Mouse (Mus musculus): Measurements from ENCODE around the gene Mark2. TPM values are rescaled to one million over a fixed set of nuclear protein-coding genes. Genes with fewer than 3 reads are reported as not detected.

The Mark2 gene
- polyA plus RNA-seq, 1 experiment from 2014 or later: 58.4 TPM

GRCm38 (mm10) chr19:7236011-7236410 lies 105.6 kb downstream of the Mark2 start:
- no peak overlapping the region for H3K4me3 ChIP-seq (ENCODE audit: low read depth, low read length)
- H3K4me2 ChIP-seq (ENCODE audit: low read depth): no peak overlapping the region
- no peaks in the 10 kb centered on the region for H3K9me3 ChIP-seq (ENCODE audit: control insufficient read depth, low read length)
- peaks cover 10% of the 10 kb centered on the region for H3K4me1 ChIP-seq (ENCODE audit: control insufficient read depth, insufficient read depth, low read length)
- H3K27me3 ChIP-seq (ENCODE audit: control insufficient read depth, insufficient read depth, low read length): no peaks in the 10 kb centered on the region
- WGBS: 94% methylated on average over 2 of the region's 2 CpGs
- H3K36me3 ChIP-seq (ENCODE audit: control insufficient read depth, insufficient read depth, low read length): peaks cover 4% of the 10 kb centered on the region; the same call in 1 of the 2 replicates
- no peak overlapping the region for H3K27ac ChIP-seq (ENCODE audit: low read depth, low read length)
- H3K9ac ChIP-seq (ENCODE audit: low read length): no peak overlapping the region
- DNase-seq (ENCODE audit: low spot score): no peak
- ATAC-seq (ENCODE audit: insufficient read depth, low FRiP score, low TSS enrichment): no peak

DNA sequence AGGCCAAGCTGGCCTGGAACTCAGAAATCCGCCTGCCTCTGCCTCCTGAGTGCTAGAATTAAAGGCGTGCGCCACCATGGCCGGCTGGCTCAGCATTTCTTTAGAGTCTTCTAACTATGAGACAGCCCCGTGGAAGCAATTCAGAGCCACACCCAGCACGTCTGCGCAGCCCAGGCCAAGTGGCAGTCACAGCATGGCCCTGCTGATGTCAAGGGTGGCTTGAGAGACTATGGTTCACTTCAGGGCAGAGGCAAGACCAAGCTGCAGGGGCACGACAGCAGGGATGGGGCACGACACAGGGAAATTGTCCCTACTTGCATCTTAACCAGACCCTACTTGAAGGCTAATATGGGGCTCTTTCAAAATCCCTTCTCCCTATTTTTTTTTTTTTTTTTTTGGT lies 106.2 kb downstream of the Mark2 start:
- peaks cover 4% of the 10 kb centered on the region; the same call in 1 of the 2 replicates for H3K36me3 ChIP-seq (ENCODE audit: control insufficient read depth, insufficient read depth, low read length)
- no peaks in the 10 kb centered on the region for H3K9me3 ChIP-seq (ENCODE audit: control insufficient read depth, low read length)
- peaks cover 9% of the 10 kb centered on the region for H3K4me1 ChIP-seq (ENCODE audit: control insufficient read depth, insufficient read depth, low read length)
- H3K9ac ChIP-seq (ENCODE audit: low read length): no peak overlapping the region
- no peak overlapping the region for H3K4me3 ChIP-seq (ENCODE audit: low read depth, low read length)
- H3K4me2 ChIP-seq (ENCODE audit: low read depth): no peak overlapping the region
- no peak for ATAC-seq (ENCODE audit: insufficient read depth, low FRiP score, low TSS enrichment)
- no peak for DNase-seq (ENCODE audit: low spot score)
- no peaks in the 10 kb centered on the region for H3K27me3 ChIP-seq (ENCODE audit: control insufficient read depth, insufficient read depth, low read length)
- WGBS: 92% methylated on average over 9 of the region's 9 CpGs
- no peak overlapping the region for H3K27ac ChIP-seq (ENCODE audit: low read depth, low read length)

- peaks cover 10% of the 10 kb centered on the region; the same call in 1 of the 2 replicates for H3K36me3 ChIP-seq (ENCODE audit: control insufficient read depth, insufficient read depth, low read length)
- no peak overlapping the region for H3K4me3 ChIP-seq (ENCODE audit: low read depth, low read length)
- H3K9me3 ChIP-seq (ENCODE audit: control insufficient read depth, low read length): no peaks in the 10 kb centered on the region
- peaks cover 1% of the 10 kb centered on the region for H3K4me1 ChIP-seq (ENCODE audit: control insufficient read depth, insufficient read depth, low read length)
- no peaks in the 10 kb centered on the region for H3K27me3 ChIP-seq (ENCODE audit: control insufficient read depth, insufficient read depth, low read length)
- no peak overlapping the region for H3K4me2 ChIP-seq (ENCODE audit: low read depth)
- WGBS: 63% methylated on average over 8 of the region's 8 CpGs
- H3K27ac ChIP-seq (ENCODE audit: low read depth, low read length): no peak overlapping the region
- ATAC-seq (ENCODE audit: insufficient read depth, low FRiP score, low TSS enrichment) (peak; percentile 76; the same call in 1 of the 2 replicates), DNase-seq (ENCODE audit: low spot score) (peak; percentile 77)
- no peak overlapping the region for H3K9ac ChIP-seq (ENCODE audit: low read length)
These were observed 107.0 kb downstream of the Mark2 start for GRCm38 (mm10) chr19:7234537-7235221.

DNA sequence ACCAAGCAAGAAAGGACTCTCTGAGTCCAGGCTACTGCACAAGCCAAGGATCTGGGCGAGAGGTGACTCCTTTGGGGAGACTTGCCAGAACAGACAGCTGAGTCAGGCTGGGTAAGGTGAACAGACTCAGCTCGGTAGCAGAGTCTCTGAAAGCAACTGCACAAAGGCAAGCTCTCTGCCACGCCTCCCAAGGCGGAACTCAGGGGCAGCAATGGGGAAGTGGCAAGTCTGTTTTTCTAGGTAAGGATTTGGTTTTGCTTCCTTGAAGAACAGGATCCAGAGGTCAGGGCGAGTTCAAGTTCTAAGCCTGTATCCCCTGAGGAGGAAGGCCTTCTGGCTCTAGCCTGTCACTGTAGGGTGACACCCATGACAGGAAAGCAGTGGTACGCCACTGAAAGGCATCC lies 115.1 kb downstream of the Mark2 start:
- Histone ChIP-seq H3K4me3 (ENCODE audit: low read depth, low read length) (no peak overlapping the region), H3K36me3 (ENCODE audit: control insufficient read depth, insufficient read depth, low read length) (peaks cover 21% of the 10 kb centered on the region), H3K9me3 (ENCODE audit: control insufficient read depth, low read length) (no peaks in the 10 kb centered on the region), H3K27ac (ENCODE audit: low read depth, low read length) (no peak overlapping the region), H3K4me1 (ENCODE audit: control insufficient read depth, insufficient read depth, low read length) (no peaks in the 10 kb centered on the region), H3K27me3 (ENCODE audit: control insufficient read depth, insufficient read depth, low read length) (no peaks in the 10 kb centered on the region), H3K9ac (ENCODE audit: low read length) (no peak overlapping the region), H3K4me2 (ENCODE audit: low read depth) (no peak overlapping the region)
- ATAC-seq (ENCODE audit: insufficient read depth, low FRiP score, low TSS enrichment) (no peak), DNase-seq (ENCODE audit: low spot score) (no peak)
- WGBS: 86% methylated on average over 6 of the region's 6 CpGs

Other genes with a start within 250 kb of the Mark2 start
- 6.6 and 7.5 TPM in 2 replicates for gene Flrt1, start 236.1 kb downstream of the Mark2 start, polyA plus RNA-seq (2014; fragmentation: Nextera tagmentation; extraction: Ambion mirVana)
- 248 and 255 TPM in 2 replicates for gene Otub1, start 135.5 kb downstream of the Mark2 start, polyA plus RNA-seq (2014; fragmentation: Nextera tagmentation; extraction: Ambion mirVana)
- gene Cox8a, start 124.2 kb downstream of the Mark2 start, polyA plus RNA-seq (2014; fragmentation: Nextera tagmentation; extraction: Ambion mirVana): 706 and 761 TPM in 2 replicates
- gene Naa40, start 100.7 kb downstream of the Mark2 start, polyA plus RNA-seq (2014; fragmentation: Nextera tagmentation; extraction: Ambion mirVana): 83.5 and 90.4 TPM in 2 replicates
- gene Rcor2, start 74.5 kb downstream of the Mark2 start, polyA plus RNA-seq (2014; fragmentation: Nextera tagmentation; extraction: Ambion mirVana): 34.9 and 36.8 TPM in 2 replicates
- 25.6 and 35.1 TPM in 2 replicates for gene Spindoc, start 41.1 kb upstream of the Mark2 start, polyA plus RNA-seq (2014; fragmentation: Nextera tagmentation; extraction: Ambion mirVana)
- gene 2700081O15Rik, start 75.8 kb upstream of the Mark2 start, polyA plus RNA-seq (2014; fragmentation: Nextera tagmentation; extraction: Ambion mirVana): 15.1 and 16.3 TPM in 2 replicates
- 247 and 255 TPM in 2 replicates for gene Rtn3, start 141.4 kb upstream of the Mark2 start, polyA plus RNA-seq (2014; fragmentation: Nextera tagmentation; extraction: Ambion mirVana)
- 7.4 and 9.5 TPM in 2 replicates for gene Atl3, start 152.2 kb upstream of the Mark2 start, polyA plus RNA-seq (2014; fragmentation: Nextera tagmentation; extraction: Ambion mirVana)
- gene Pla2g16, start 215.6 kb upstream of the Mark2 start, polyA plus RNA-seq (2014; fragmentation: Nextera tagmentation; extraction: Ambion mirVana): 3.4 and 5.0 TPM in 2 replicates